Mouse (Mus musculus): Measurements from ENCODE around the gene Phrf1. TPM values are rescaled to one million over a fixed set of nuclear protein-coding genes. Genes with fewer than 3 reads are reported as not detected.

The Phrf1 gene
- total RNA-seq, 2 experiments from 2014 or later = 29.8 to 37.0 TPM

- no peak for DNase-seq
Observed at GRCm38 (mm10) chr7:141256159-141256558, 27.6 kb downstream of the Phrf1 start.

DNA sequence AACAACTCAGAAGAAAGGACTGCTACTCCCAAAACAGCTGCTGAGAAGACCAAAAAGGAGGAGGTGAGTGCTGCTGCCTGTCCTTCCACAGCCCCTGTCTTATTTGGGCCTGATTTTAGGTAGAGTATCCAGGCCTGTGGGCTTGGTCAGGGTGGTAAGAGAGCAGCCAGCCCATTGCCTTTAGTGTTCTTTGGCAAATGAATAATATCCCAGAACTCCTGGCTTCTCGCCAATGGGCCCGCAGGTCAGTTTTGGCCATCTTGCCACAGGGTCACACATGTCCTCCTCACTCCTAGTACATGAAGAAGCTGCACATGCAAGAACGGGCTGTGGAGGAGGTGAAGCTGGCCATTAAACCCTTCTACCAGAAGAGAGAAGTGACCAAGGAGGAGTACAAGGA is 32.9 kb downstream of the Phrf1 start:
- DNase-seq = no peak

- DNase-seq = no peak
Observed at GRCm38 (mm10) chr7:141263640-141264039, 35.1 kb downstream of the Phrf1 start.

DNA sequence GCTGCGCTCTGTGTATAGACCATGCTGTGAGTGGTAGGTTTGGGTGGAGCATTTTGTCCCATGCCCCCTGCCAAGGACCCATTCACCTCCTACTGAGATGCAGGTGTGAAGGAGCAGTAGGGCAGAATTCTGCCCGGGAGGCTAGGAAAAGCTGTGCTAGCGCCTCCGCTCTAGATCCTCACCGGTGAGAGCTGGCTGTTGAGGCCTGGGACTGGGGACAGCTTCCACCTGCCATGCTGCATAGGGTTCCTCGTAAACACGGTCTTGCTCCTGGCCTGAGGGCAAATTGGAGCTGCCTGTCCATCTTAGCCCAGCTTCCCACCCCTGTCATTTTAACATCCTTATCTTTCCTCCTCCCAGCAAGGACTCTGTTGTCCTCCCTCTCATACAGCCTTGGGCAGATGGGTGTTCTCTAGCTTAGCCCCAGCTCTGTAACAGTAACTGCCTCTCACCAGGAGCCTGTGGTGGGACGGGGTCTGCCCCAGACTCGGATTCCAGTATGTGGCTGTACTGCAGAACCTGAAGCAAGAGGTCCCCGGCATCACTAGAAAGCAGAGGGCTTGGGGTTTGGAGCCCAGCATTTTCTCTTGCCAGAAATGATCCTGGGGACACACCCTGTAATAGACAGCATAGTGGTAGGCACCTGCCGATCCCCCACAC is 35.6 kb downstream of the Phrf1 start:
- DNase-seq = no peak

- DNase-seq = no peak
Observed at GRCm38 (mm10) chr7:141264761-141265410, 36.3 kb downstream of the Phrf1 start.

GRCm38 (mm10) chr7:141265411-141265738 is 36.8 kb downstream of the Phrf1 start:
- no peak for DNase-seq

- DNase-seq = peak; percentile 40
Observed at GRCm38 (mm10) chr7:141265739-141266561, 37.4 kb downstream of the Phrf1 start, which contains the start of gene Irf7. TSS of gene Irf7 (minus strand) at chr7:141266481.

DNA sequence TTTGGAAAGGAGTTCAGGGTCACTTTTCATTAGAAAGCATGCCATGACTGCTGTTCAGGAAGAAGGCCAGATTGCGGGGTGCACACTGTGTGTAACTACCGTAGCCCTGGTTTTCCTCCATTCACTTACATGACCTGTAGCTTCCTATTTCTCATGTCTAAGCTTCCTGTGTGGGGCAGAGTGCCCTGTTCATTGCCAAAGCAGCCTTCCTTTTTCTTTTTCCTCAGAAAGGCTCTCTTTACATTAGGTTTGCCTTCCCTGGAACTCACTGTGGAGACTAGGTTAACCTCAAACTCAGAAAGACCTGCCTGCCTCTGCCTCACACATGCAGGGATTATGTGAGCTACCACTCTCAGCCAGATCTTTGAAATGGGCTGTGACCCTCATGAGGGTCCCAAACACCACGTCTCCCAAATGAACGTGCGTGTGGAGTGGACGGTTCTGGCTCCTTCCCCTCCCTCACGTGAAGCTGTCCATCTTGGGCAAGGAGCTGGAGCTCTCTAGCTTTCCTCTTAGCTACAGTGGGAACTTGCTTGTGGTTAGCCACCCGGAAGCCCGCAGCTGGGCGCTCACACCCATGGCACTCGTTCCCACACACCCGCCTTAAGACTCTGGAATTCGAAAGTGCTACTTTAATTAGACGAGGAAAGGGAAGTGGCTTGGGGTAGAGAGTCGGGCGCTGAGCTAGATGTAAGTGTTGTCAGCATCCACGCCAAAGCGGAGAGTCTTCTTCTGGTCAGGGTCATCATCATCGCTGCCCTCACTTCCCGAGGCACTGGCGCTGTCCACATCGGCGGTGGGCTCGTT is 40.1 kb downstream of the Phrf1 start:
- DNase-seq = no peak

DNA sequence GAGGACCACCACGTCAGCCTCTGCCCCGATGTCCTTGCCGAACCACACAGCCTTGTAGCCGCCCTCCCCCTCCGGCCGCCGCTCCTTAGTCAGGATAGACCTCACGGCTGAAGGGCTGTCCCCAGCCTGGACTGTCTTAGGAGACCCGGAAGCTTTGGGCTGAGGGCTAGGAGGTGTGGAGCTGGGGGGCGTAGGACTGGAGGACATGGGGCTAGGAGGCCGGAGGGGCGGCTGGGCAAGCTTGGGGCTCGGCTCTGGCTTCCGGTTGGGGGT is 40.6 kb downstream of the Phrf1 start:
- DNase-seq = no peak

GRCm38 (mm10) chr7:141270631-141271030 is 42.0 kb downstream of the Phrf1 start:
- DNase-seq = no peak

- DNase-seq = no peak
Observed at GRCm38 (mm10) chr7:141275356-141275755, 46.8 kb downstream of the Phrf1 start.

- no peak for DNase-seq
Observed at GRCm38 (mm10) chr7:141276546-141276945, 48.0 kb downstream of the Phrf1 start, which contains the start of gene Cdhr5. TSS of gene Cdhr5 (minus strand) at chr7:141276786.

DNA sequence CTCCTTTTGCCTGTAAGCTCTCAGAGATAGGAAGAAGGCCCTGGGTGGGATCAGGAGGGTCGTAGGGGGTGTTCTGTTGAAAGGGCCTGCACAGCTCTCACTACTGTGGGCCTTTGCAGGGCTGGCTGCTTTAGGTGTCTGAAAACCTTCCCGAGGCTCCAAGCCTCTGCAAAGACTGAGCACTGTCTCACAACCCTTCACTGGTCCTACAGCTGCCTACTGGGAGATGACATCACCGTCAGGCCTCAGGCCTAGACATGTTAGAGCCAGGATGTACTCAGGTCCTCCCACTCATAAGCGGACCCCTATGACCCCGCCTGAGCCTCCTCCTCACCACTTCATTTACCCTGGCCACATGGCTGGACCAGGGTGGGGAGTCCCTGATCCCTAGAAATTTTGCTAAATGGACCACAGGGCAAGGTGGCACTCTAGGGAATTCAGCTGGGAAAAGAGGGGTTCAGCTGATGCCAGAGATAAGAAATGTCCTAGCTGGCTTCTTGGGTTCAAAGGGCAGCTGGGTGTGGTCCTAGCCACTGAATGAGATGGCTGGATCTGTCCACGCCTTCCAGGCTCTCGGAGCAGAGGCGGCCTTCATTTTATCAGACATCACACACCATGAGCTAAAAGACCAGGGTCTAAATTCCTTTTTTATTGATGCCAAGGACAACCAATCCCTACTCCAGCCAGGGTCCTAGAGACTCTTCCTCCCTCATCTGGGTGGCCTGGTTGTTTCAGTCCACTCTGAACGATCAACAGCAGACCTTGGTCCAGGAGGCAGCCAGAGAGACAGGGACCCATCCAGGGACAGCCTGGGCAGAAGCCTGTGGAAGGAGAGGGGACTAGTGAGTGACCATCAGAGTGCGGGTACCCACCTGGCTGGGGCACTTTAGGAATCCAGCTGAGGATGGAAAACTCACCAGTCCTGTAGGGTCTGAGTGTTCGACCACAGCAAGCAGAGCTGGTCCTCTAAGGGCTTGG is 49.4 kb downstream of the Phrf1 start:
- DNase-seq = no peak

DNA sequence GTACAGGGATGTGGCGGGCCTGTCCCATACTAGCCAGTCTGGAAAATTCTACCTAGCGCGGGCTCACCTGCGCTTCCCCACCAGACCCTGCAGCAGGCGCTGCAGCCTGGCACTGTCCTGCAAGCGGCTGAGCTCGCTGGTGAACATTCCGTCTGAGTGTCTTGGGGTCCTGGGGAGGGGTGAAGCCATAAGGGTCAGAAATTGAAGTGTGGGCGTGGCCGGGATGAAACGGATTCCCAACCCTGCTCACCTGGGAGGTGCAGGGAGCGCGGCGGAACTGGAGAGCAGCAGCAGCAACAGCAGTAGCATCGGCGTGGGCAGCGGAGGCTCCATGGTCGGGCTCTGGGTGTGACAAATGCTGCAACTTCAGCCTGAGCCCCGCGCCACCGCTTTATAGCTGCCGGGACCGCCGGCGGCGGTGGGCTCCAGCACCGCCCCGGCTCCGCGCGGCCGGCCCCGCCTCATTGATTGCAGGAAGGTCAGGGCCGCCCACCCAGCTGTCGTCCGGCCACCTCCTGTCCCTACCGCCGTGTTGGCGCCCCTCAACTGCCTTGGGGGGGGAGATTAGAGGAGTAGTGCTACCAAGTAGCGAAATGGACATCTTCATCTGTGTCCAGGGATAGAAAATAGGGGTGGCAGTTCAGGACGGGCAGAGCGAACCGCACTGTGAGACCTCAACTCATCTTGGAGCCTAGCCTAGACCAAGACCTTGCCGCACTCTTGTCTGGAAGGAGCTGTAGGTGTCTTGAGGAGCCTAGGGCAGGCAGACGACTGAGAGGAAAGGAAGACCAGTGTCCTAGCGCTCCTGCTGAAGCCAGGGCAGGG is 50.4 kb downstream of the Phrf1 start, which contains the start of gene Sct:
Sct (minus strand) TSS at position 368 of the 825 bp plus-strand sequence.
- DNase-seq = no peak

GRCm38 (mm10) chr7:141281442-141281841 is 52.9 kb downstream of the Phrf1 start:
- no peak for DNase-seq

DNA sequence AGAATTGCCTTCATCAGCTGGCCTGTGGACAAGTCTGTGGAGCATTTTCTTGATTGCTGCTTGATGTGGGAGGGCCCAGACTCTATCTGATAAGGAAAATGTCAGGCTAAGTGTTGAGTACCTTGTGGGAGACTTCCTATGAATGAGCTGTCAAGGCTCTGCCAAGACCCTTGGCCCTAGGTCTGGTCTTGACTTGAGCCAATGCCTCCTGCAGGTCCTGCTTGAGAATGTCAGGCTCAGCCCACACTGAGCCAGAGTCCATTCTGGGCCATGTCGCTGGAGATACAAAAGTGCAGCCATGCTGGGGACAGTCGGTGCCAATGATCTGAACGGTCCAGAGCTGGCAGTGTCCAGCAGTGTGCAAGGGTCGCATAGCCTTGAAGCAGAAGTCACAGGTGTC is 54.2 kb downstream of the Phrf1 start:
- DNase-seq = no peak

GRCm38 (mm10) chr7:141288042-141288441 is 59.5 kb downstream of the Phrf1 start:
- no peak for DNase-seq

DNA sequence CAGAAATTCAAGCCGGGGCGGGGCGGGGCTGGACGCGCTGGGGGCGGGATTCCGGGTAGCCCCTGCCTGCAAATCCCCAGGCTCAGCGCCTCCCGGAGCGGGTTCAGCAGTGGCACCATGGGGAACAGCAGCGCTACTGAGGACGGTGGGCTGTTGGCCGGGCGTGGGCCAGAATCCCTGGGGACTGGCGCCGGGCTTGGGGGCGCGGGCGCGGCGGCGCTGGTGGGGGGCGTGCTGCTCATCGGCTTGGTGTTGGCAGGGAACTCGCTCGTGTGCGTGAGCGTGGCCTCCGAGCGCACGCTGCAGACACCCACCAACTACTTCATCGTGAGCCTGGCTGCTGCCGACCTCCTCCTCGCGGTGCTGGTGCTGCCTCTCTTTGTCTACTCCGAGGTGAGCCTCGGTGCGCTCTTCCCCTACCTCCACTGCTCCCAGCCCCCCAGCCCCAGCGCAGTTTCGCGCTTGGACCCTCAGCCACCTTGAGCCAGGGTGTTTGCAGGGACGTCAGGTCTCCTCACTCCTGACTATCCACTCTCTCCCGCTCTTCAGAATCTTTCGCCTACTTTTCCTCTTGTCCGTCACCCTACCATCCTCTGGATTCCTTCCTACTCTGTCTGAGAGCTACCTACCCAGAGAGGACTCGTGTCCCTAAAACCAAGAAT is 63.5 kb downstream of the Phrf1 start, which contains the start of gene Drd4:
Drd4 (plus strand) TSS at position 86 of the 662 bp plus-strand sequence.
- no peak for DNase-seq

DNA sequence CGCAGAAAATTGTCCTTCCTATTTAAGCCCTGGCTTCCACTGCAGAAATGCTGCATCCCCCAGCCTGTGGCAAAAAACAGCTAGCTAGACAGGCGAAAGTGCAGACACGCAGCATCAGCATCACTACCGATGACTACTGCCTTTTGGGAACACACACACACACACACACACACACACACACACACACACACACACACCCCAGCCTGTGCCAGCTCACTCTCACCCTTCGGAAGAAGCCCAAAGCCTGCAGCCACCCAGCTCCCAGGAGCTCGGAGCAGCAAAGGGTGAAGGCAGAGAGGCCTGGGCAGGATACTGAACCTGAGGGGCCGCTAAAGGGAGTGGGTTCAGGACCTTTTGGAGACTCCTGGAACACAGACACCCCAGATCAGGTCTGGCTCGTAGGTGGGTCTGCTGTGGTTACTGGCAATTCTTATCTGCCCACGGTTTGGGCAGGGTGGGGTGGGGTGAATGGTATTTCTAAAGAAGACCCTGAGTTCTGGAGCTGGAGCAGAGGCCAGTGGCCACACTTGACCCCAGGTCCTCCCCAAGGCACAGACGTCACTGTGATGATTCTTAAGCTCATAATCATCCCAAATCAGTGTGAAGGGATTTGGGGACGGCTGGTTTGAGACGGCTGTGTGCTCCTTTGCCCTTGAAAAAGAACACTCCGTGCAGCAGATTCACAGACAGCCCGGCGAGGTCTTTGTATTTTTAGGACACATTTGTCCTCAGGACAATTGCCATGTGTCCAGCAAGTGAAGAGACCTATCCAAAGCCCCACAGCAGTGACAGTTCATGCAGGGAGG is 64.2 kb downstream of the Phrf1 start:
- no peak for DNase-seq
